Mouse (Mus musculus): ENCODE measurements around the gene Enoph1.

GRCm38 (mm10) chr5:100069526-100069925 is 29.7 kb downstream of the Enoph1 start:
- TF ChIP-seq CTCF (conservative IDR thresholded peaks at IDR 0.05; ENCODE audit: low read length): no peak
- no peak for TF ChIP-seq POU5F1 (IDR thresholded peaks at IDR 0.05; ENCODE audit: borderline replicate concordance, low read length)
- no peak for TF ChIP-seq NANOG (IDR thresholded peaks at IDR 0.05; ENCODE audit: borderline replicate concordance, low read length)

All from E14TG2a.4 (cell line).